Mouse (Mus musculus) MEL (cell line): ENCODE results near the gene Klrc1.
"Not testable (repeated sequence)": the region's sequence is repeated elsewhere in the genome, so short reads cannot be mapped to it uniquely, and the experiment has no call there.

Experiments
- CTCF ChIP-seq, 3 experiments: IDR thresholded peaks in 2 of 3; conservative IDR thresholded peaks in 1 of 3; 2 replicates each; pipeline ENCODE4 v1.5.1; 2011 to 2012; ENCODE audit warnings: low read length in 3 of 3, low read depth in 2 of 3, mild to moderate bottlenecking in 2 of 3, improper control_type of control experiment in 1 of 3, inconsistent platforms in 1 of 3, mixed read lengths in 1 of 3, moderate library complexity in 1 of 3; ENCODE audit not compliant: control insufficient read depth in 1 of 3, insufficient read depth in 1 of 3, poor library complexity in 1 of 3, severe bottlenecking in 1 of 3
- EP300 ChIP-seq, 2 experiments: IDR thresholded peaks; 2 replicates each; pipeline ENCODE4 v1.6.1; 2011; ENCODE audit warnings: improper control_type of control experiment in 2 of 2, low read length in 2 of 2, low read depth in 1 of 2, mild to moderate bottlenecking in 1 of 2
- HCFC1 ChIP-seq: IDR thresholded peaks from 2 replicates; pipeline ENCODE4 v1.6.1; 2012; ENCODE audit warnings: low read depth, mild to moderate bottlenecking, inconsistent platforms, low read length, improper control_type of control experiment, moderate library complexity
- MAX ChIP-seq: IDR thresholded peaks from 2 replicates; pipeline ENCODE4 v1.6.1; 2011; ENCODE audit warnings: low read length, improper control_type of control experiment
- POLR2A ChIP-seq, 2 experiments: IDR thresholded peaks; 2 replicates each; pipeline ENCODE4 v1.6.1; 2011 to 2012; ENCODE audit warnings: low read length in 2 of 2, mild to moderate bottlenecking in 2 of 2, control low read depth in 1 of 2, improper control_type of control experiment in 1 of 2, low read depth in 1 of 2, moderate library complexity in 1 of 2; ENCODE audit not compliant: control insufficient read depth in 1 of 2, insufficient read depth in 1 of 2, poor library complexity in 1 of 2
- RAD21 ChIP-seq: IDR thresholded peaks from 2 replicates; pipeline ENCODE4 v1.6.1; 2011; ENCODE audit warnings: mild to moderate bottlenecking, low read depth, low read length, improper control_type of control experiment
- SIN3A ChIP-seq: IDR thresholded peaks from 2 replicates; pipeline ENCODE4 v1.6.1; 2012; ENCODE audit warnings: low read length, improper control_type of control experiment, inconsistent platforms

DNA sequence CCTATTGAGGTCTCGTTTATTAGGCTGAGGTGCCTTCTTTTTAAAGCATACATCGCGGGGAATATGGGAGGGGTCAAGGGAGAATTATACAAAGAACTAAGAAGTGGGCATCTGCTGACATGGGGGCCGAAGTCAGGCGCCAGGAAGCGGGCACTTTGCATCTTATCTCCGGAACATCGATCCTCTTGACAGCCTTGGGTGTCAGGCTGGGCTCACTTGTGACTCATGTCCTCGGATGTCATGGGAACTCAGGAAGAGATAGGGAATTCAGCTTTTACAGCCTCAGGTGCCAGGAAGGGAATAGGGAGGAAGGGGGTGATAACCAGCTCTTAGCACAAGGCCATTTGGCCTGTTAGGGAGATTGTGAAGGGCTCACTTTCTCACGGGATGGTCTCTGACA, 12.7 kb upstream of the Klrc1 start:
- not testable (repeated sequence) for TF ChIP-seq EP300 (IDR thresholded peaks at IDR 0.05; ENCODE audit: low read depth in 1 of 2, low read length in 2 of 2); SIN3A; MAX; CTCF (IDR thresholded peaks at IDR 0.05 in 2 of 3, conservative IDR thresholded peaks at IDR 0.05 in 1 of 3; ENCODE audit: control insufficient read depth in 1 of 3, insufficient read depth in 1 of 3, low read depth in 2 of 3, low read length in 3 of 3, poor library complexity in 1 of 3, severe bottlenecking in 1 of 3); POLR2A (IDR thresholded peaks at IDR 0.05; ENCODE audit: control insufficient read depth in 1 of 2, insufficient read depth in 1 of 2, low read depth in 1 of 2, low read length in 2 of 2, poor library complexity in 1 of 2); RAD21; HCFC1
